Mouse (Mus musculus): ENCODE data around the gene Gpr137c.

Gpr137c gene

DNA sequence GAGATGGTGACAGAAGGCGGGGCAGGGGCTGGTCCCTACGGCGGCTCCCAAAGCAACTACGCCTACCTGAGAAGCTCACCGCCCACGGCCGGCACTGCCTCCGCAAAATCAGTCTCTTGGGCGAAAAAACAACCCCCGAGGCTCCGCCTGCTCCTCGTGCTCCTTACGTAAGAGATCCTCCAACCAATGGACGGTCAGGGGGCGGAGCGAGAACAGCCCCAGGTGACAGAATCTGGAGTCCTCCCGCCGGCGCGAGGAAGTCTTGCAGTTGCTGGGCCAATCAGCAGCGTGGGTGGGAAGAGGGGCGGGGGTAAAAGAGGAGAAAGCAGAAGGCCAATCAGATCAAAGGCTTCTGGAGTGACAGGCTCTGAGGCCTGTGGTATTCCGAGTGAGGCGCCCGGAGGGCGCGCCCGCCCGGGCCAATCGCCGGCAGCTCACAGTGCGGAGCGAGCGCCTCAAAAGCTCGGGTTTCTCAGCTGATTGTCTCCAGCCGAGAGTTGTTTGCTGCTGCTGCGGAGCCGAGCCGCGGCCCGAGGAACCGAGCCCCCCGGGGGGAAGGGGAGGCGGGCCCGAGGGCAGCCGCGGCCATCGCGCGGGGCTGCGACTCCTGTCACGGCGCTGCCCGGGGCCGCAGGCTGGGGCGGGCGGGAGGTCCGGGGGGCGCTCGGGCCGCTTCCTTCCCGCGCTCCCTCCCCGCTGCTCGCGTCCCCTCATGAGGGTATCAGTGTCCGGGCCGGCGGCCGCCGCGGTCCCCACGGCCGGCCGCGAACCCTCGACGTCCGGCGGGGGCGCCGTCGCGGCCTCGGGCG, at the start of gene Gpr137c:
Gene Gpr137c (plus strand): TSS at position 437 of the 809 bp plus-strand sequence.
- peak; percentile 90 to 94 for DNase-seq (ENCODE audit: low spot score in 2 of 2)

DNA sequence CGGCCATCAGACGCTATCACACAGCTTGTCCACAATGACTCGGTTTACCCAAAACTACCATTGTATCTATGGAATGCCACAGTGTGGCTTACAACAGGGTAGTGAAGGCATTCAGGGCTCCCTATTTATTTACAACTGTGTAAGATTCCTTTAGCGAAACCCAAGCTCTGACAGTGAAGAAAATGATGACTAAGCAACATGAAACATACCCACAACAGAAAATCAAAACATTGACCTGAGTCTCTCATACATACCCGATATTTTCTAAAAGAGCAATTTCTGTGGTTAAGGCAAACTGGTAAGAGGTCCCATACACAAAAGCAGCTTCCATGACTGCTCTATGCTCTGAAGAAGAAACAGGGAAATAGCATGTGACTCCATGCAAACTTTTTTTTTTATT, 47.3 kb upstream of the Gpr137c start:
- no peak for DNase-seq (ENCODE audit: low spot score in 2 of 2)

- no peak for DNase-seq (ENCODE audit: low spot score in 2 of 2)
Measured at GRCm38 (mm10) chr14:45175012-45175740, 44.3 kb upstream of the Gpr137c start.

DNA sequence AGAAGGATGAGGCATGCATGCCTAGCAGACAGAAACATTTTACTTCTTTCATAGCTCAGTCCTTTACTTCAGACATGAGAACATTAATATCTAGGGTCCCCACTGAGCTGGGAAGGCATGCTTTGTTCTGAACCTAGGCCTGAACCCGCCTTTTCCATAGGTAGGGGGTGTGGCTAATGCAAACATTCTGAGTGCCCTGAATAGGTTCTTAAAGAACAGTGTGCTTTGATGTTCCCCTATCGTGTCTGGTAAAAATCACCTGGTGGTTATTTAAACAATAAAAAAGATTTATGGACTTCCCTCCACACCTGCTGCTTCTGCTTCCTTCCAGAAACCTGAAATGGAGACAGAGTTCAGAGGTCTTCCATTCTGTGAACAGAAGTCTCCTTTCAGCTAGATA, 40.3 kb upstream of the Gpr137c start:
- DNase-seq (ENCODE audit: low spot score in 2 of 2): no peak

- DNase-seq (ENCODE audit: low spot score in 2 of 2): no peak
Measured at GRCm38 (mm10) chr14:45179606-45180005, 39.9 kb upstream of the Gpr137c start.

DNA sequence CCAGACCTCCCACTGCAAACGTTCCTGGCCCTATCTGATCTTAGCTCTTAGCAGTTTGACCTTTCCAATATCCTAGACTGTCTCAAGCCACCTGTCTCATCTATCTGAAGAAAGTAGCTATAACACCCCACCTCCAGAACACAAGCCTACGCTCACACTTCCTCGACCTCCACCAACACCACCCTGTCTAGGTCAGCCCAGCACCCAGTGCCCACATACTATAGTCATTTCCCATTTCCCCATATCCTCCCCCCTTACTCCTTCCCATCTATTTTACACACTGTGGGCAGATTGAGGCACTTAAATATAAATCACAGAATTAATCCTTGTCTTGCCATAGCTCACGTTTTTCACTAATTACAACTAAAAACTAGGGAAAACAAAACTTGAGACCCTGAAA, 37.9 kb upstream of the Gpr137c start:
- no peak for DNase-seq (ENCODE audit: low spot score in 2 of 2)

DNA sequence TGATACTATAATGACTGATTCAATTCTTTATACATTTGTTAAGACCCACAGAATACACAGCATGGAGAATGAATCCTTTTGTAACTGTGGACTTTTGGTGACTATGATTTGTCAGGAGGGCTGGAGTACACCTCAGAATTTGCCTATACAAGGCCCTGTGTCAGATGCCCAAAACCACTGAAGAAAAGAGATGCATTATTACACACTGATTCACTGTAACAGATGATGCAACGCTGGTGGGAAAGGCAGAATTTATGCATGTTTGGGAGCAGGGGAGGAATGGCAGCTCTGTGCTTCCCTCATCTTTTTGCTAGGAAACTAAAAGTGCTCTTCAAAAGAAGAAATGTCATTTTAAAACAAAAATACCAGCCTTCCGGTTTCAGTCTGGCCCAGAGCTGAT, 28.5 kb upstream of the Gpr137c start:
- no peak for DNase-seq (ENCODE audit: low spot score in 2 of 2)

DNA sequence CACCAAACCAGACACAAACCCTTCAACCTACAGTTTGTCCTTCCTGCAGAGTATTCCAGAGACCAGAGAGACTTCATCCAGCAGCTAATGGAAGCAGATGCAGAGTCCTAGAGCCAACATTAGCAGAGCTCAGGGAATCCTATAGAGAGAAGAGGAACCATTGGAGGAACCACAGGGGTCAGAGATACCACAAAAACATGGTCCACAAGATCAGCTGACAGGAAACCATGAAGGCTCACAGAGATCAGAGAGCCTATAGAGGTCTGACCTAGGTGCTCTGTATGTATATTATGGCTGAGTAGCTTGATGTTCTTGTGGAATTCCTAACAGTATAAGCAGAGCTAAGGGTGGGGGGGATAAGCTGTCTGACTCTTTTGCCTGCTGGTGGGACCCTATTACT, 18.9 kb upstream of the Gpr137c start:
- DNase-seq (ENCODE audit: low spot score in 2 of 2): no peak

GRCm38 (mm10) chr14:45210683-45211082, 8.8 kb upstream of the Gpr137c start:
- DNase-seq (ENCODE audit: low spot score in 2 of 2): no peak

- DNase-seq (ENCODE audit: low spot score in 2 of 2): no peak
Measured at GRCm38 (mm10) chr14:45211431-45211830, 8.1 kb upstream of the Gpr137c start.

- no peak for DNase-seq (ENCODE audit: low spot score in 2 of 2)
Measured at GRCm38 (mm10) chr14:45216711-45217340, 2.7 kb upstream of the Gpr137c start.

DNA sequence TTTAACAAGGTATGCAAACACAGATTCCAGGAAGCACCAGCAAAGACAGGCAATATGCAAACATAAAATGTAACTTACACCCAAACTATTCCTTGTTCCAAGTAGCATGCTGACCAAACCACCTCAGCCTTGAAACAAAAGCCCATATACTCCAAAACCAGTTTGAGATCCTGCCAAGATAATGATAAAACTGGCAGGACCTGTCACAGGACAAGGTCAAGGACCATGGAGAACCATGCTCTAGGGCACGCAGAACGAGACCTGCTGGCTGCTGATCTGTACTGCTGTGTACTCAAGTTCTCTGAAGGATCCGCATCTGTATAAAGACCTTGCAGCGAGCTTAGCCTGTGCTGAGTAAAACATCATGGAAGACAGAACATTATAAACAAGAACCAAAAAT, 1.8 kb upstream of the Gpr137c start:
- DNase-seq (ENCODE audit: low spot score in 2 of 2): no peak

DNA sequence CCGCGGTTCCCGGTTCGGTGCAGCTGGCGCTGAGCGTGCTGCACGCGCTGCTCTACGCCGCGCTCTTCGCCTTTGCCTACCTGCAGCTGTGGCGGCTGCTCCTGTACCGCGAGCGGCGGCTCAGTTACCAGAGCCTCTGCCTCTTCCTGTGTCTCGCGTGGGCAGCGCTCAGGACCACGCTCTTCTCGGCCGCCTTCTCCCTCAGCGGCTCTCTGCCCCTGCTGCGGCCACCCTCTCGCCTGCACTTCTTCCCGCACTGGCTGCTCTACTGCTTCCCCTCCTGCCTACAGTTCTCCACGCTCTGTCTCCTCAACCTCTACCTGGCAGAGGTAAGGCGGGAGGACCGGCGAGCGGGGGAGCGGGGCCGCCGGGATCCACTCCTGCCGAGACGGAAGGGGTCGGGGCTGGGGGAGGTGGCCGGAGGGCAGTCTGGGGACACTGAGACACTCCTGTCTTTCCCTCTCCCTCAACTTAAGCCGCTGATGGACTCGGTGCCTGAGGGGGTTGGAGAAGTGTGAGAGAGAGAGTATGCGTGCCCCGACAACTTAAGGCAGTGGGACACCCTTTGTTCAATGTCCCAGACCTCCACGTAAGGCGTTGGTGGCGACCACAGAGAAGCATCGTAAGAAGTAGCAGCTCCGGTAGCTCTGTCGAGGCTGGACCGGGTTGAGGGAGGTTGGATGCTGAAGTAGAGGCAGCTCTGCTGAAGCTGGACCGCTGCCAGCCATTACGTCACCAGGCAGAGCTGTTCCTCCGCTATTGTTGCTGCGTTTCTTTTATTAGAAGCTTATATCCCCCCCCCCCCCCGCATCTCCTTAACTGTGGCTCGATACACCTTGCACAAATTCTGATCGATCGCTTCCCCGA, 806 bp downstream of the Gpr137c start, which contains the start of gene Txndc16:
Gene Txndc16 (minus strand): TSS at position 239 of the 867 bp plus-strand sequence.
- peak; percentile 65 to 86 for DNase-seq (ENCODE audit: low spot score in 2 of 2)

GRCm38 (mm10) chr14:45220957-45221630, 1.6 kb downstream of the Gpr137c start:
- no peak for DNase-seq (ENCODE audit: low spot score in 2 of 2)

GRCm38 (mm10) chr14:45239042-45239441, 19.5 kb downstream of the Gpr137c start:
- DNase-seq (ENCODE audit: low spot score in 2 of 2): no peak

DNA sequence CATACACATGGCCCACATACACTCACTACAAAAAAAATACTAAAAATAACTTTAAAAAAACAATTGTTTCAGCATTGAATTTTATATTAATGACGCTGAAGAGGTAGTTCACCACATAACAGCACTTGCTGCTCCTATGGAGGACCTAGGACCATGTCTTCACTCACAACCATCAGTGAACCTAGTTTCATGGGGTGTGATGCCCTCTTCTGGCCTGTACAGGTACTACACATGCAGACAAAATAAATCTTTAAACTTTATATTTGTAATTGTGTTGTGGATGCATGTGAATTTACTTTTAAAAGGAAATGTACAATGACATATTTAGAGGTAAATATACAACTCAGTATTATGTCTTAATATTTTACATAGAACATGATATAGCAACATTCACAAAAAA, 22.1 kb downstream of the Gpr137c start:
- no peak for DNase-seq (ENCODE audit: low spot score in 2 of 2)

DNA sequence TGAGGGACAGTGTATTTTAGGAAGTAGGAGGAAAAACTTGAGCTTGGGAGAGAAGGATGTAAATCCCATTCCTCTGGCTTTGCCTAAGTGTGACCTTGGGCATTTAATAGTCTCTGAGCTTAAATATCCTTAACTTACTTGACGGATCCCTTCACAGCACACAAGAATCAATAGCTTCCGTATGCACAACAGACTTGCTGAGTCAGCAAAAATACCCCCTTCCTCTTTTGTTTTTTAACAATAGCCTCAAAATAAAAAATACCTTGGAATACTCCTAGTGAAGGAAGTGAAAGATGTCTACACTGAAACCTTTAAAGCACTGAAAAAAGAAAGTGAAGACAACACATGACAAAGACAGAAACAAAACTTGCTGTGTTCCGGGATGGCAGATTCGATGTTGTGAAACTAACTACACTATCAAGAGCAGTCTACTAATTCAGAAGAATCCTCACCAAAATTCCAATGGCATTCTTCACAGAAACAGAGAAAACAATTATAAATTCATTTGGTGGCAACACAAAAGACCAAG, 32.1 kb downstream of the Gpr137c start:
- DNase-seq (ENCODE audit: low spot score in 2 of 2): no peak

GRCm38 (mm10) chr14:45263831-45264592, 44.5 kb downstream of the Gpr137c start:
- DNase-seq (ENCODE audit: low spot score in 2 of 2): no peak

- no peak for DNase-seq (ENCODE audit: low spot score in 2 of 2)
Measured at GRCm38 (mm10) chr14:45275816-45276215, 56.3 kb downstream of the Gpr137c start.

- no peak for DNase-seq (ENCODE audit: low spot score in 2 of 2)
Measured at GRCm38 (mm10) chr14:45282066-45282465, 62.5 kb downstream of the Gpr137c start.
